Mouse (Mus musculus) embryonic facial prominence, embryonic 11.5 days (tissue): ENCODE results near the gene Myo3b. TPM values are rescaled to one million over a fixed set of nuclear protein-coding genes. Genes with fewer than 3 reads are reported as not detected.
A peak's percentile ranks its signal among the peaks of the same experiment; 100 is the strongest.

ENCODE experiments used
- ATAC-seq: fragments of 200-750 bp; cut with Nextera tagmentation; replicated peaks from 2 replicates; pipeline ENCODE4 v1.8.0; 2017; ENCODE audit warnings: low read depth; ENCODE audit not compliant: insufficient number of reproducible peaks, low FRiP score, low TSS enrichment
- DNase-seq: peaks from one replicate; pipeline ENCODE4 v3.0.0-alpha.2; 2015; ENCODE audit warnings: low spot score
- H3K27ac ChIP-seq: fragments of 300-500 bp; sonication (generic); replicated peaks from 2 replicates; pipeline ENCODE4 v1.5.1; 2014; ENCODE audit warnings: mild to moderate bottlenecking, low read depth, low read length, control low read depth
- H3K27me3 ChIP-seq: fragments of 300-500 bp; sonication (generic); 2 replicates; pipeline ENCODE4 v1.6.1; 2014; ENCODE audit warnings: mild to moderate bottlenecking, low read length, moderate library complexity, mixed read lengths; ENCODE audit not compliant: control insufficient read depth, insufficient read depth
- H3K36me3 ChIP-seq: fragments of 300-500 bp; sonication (generic); replicated peaks from 2 replicates; pipeline ENCODE4 v1.6.1; 2014; ENCODE audit warnings: low read depth, mild to moderate bottlenecking, low read length, moderate library complexity, mixed read lengths; ENCODE audit not compliant: control insufficient read depth, insufficient read depth
- H3K4me1 ChIP-seq: fragments of 300-500 bp; sonication (generic); 2 replicates; pipeline ENCODE4 v1.6.1; 2014; ENCODE audit warnings: low read length, mixed read lengths; ENCODE audit not compliant: control insufficient read depth, insufficient read depth
- H3K4me2 ChIP-seq: fragments of 300-500 bp; sonication (generic); 2 replicates; pipeline ENCODE4 v1.6.1; 2014; ENCODE audit warnings: low read depth, mild to moderate bottlenecking, control low read depth, low read length, moderate library complexity
- H3K4me3 ChIP-seq: fragments of 300-500 bp; sonication (generic); 2 replicates; pipeline ENCODE4 v1.5.1; 2014; ENCODE audit warnings: low read depth, low read length, control low read depth
- H3K9ac ChIP-seq: fragments of 300-500 bp; sonication (generic); replicated peaks from 2 replicates; pipeline ENCODE4 v1.6.1; 2014; ENCODE audit warnings: mild to moderate bottlenecking, control low read depth, low read length
- H3K9me3 ChIP-seq: fragments of 300-500 bp; sonication (generic); replicated peaks from 2 replicates; pipeline ENCODE4 v1.6.1; 2016; ENCODE audit warnings: mild to moderate bottlenecking, low read length, inconsistent platforms, mixed read lengths; ENCODE audit not compliant: control insufficient read depth
- WGBS: fragments of 180-500 bp; shearing (Covaris S2); extraction: QIAGEN DNeasy Blood & Tissue Kit; methylation state at CpG from one replicate; pipeline ENCODE4 v1.1.7; 2014; 5-methylcytosine and 5-hydroxymethylcytosine counted together
- polyA plus RNA-seq: library from polyadenylated mRNA; unstranded; fragments of >200 nt; fragmentation: Nextera tagmentation; extraction: Ambion mirVana; gene quantifications from 2 replicates; pipeline ENCODE4 v1.2.1, GENCODE M21; 2014

Myo3b gene
- polyA plus RNA-seq, 1 experiment from 2014 or later, result 0.07 TPM

DNA sequence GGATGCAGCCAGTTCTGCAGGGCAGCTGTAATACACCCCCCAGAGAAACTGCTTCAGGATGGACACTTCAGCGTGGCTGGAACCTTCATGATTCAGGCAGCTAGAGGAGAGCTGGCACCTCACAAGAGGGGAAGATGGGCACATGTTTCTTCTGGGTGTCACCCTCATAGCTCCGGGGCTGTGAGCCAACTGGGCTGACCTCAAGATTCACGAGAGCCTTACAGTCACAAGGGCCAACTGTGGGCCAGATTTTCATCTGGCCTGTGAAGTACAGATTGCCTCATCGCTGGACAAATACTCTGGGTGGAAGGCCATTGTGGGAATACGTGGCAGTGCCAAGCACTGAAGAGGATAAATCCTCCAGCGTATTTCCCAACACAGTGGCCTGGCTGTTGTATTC, 294.6 kb downstream of the Myo3b start:
- no peak overlapping the region for H3K4me2 ChIP-seq
- no peak overlapping the region for H3K27ac ChIP-seq
- 86% methylated on average over 6 of the region's 6 CpGs for WGBS
- H3K9me3 ChIP-seq, result no peaks in the 10 kb centered on the region
- DNase-seq (no peak), ATAC-seq (no peak)
- no peak overlapping the region for H3K9ac ChIP-seq
- no peaks in the 10 kb centered on the region for H3K36me3 ChIP-seq
- H3K27me3 ChIP-seq, result no peaks in the 10 kb centered on the region
- no peak overlapping the region for H3K4me3 ChIP-seq
- peaks cover 3% of the 10 kb centered on the region; the same call in 1 of the 2 replicates for H3K4me1 ChIP-seq

DNA sequence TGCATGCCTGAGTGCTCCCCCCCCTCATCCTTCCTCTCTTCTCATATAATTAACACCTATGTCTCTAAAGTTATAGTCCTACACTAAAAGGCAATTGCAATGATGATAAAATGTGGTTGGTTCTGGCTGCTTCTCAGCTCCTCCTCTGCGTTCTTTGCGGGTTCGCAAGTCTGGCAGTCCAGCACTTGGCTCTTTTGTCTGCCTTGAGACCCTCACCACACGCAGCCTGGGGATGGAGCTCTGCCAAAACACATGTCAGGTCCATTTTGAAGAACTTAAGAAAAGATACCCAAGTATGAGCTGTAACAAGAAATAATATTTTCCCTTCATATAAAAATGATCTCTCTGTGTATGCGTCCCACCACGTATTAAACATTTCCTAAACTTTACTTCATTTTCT, 297.6 kb downstream of the Myo3b start:
- Histone ChIP-seq H3K4me2 (no peak overlapping the region), H3K4me1 (peaks cover 3% of the 10 kb centered on the region; the same call in 1 of the 2 replicates), H3K9ac (no peak overlapping the region), H3K36me3 (no peaks in the 10 kb centered on the region), H3K27ac (no peak overlapping the region), H3K27me3 (no peaks in the 10 kb centered on the region), H3K9me3 (no peaks in the 10 kb centered on the region), H3K4me3 (no peak overlapping the region)
- ATAC-seq (no peak), DNase-seq (no peak)
- WGBS, result 74% methylated on average over 6 of the region's 6 CpGs

DNA sequence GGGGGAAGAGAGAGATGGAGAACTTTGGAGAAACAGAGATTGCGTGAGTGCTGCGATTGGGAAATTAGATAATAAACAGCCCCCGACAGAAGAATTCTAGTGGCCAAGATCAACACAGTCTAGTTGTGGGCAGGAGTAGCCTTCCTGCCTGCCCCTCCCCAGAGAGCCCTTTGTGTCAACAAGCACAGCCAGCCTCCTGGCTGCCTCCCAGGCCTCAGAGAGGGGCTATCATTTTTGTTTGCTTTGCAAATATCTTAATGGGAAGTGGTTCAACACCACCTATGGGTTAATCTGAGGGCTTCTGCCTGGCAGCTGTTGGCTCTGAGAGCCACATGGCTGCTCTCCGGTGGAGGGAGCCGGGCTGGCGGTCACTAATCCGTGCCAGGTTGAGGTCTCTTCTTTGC, 298.3 kb downstream of the Myo3b start:
- no peaks in the 10 kb centered on the region for H3K36me3 ChIP-seq
- H3K4me1 ChIP-seq, result peaks cover 3% of the 10 kb centered on the region; the same call in 1 of the 2 replicates
- 21% methylated on average over 7 of the region's 7 CpGs for WGBS

DNA sequence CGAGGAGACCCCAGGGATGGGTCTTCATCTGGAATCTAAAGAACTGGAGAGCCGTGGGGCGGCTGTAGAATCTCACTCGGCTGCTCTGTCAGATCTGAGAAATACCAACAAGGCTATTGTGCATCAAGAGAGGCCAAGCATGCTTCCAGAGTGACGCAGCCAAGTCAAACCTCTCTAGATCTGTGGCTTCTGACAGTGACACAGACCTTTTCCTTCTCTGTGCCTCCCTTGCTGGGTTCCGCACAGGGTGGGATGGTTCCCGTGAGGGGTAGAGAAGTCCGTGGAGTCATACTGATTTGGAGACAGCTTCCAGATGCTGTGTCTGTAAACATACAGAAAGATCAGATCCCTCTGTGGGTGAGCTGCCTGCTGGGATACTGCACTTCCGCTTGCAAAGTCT, 298.9 kb downstream of the Myo3b start:
- ATAC-seq, result no peak

More for the DNA sequence above, 298.3 kb downstream of the Myo3b start:
- Histone ChIP-seq H3K4me2 (no peak overlapping the region), H3K27me3 (no peaks in the 10 kb centered on the region), H3K4me3 (no peak overlapping the region), H3K9me3 (no peaks in the 10 kb centered on the region), H3K27ac (no peak overlapping the region), H3K9ac (no peak overlapping the region)
- ATAC-seq (no peak), DNase-seq (peak; percentile 64)

GRCm38 (mm10) chr2:70339061-70339460, 300.1 kb downstream of the Myo3b start:
- Histone ChIP-seq H3K27ac (no peak overlapping the region), H3K9ac (no peak overlapping the region), H3K27me3 (no peaks in the 10 kb centered on the region), H3K4me2 (no peak overlapping the region), H3K9me3 (no peaks in the 10 kb centered on the region), H3K36me3 (no peaks in the 10 kb centered on the region), H3K4me1 (peaks cover 3% of the 10 kb centered on the region; the same call in 1 of the 2 replicates), H3K4me3 (no peak overlapping the region)
- 67% methylated on average over 7 of the region's 7 CpGs for WGBS
- DNase-seq (no peak), ATAC-seq (no peak)

More for the DNA sequence above, 298.9 kb downstream of the Myo3b start:
- Histone ChIP-seq H3K4me1 (peaks cover 3% of the 10 kb centered on the region; the same call in 1 of the 2 replicates), H3K27ac (no peak overlapping the region), H3K4me2 (no peak overlapping the region), H3K9ac (no peak overlapping the region), H3K9me3 (no peaks in the 10 kb centered on the region), H3K36me3 (no peaks in the 10 kb centered on the region), H3K27me3 (no peaks in the 10 kb centered on the region), H3K4me3 (no peak overlapping the region)
- no peak for DNase-seq
- 50% methylated on average over 9 of the region's 9 CpGs for WGBS

GRCm38 (mm10) chr2:70339501-70339900, 300.6 kb downstream of the Myo3b start:
- no peaks in the 10 kb centered on the region for H3K36me3 ChIP-seq
- peaks cover 3% of the 10 kb centered on the region; the same call in 1 of the 2 replicates for H3K4me1 ChIP-seq
- H3K4me2 ChIP-seq, result no peak overlapping the region
- H3K27ac ChIP-seq, result no peak overlapping the region
- WGBS, result 55% methylated on average over 6 of the region's 6 CpGs
- ATAC-seq, result no peak
- no peak overlapping the region for H3K4me3 ChIP-seq
- H3K9ac ChIP-seq, result no peak overlapping the region
- no peaks in the 10 kb centered on the region for H3K9me3 ChIP-seq
- no peak for DNase-seq
- no peaks in the 10 kb centered on the region for H3K27me3 ChIP-seq

DNA sequence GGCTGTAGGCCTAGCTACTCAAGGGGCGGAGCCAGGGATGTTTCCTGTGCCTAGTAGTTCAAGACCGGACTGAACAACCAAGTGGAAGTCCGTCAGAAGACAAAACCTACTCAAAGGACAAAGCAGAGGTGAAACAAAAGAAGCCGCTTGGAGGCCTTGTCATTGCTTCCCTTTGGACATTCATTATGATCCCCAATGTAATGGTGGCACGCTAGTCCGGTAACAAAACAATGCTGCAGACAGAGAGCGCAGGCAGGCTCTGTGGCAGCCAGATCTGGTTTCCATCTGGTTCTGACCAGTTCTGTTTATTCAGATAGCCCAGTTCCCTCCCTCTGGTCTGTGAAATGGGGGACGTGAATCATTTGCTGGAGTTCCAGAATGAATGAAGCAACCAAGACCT, 301.3 kb downstream of the Myo3b start:
- Histone ChIP-seq H3K9me3 (no peaks in the 10 kb centered on the region), H3K4me2 (no peak overlapping the region), H3K9ac (no peak overlapping the region), H3K27ac (no peak overlapping the region), H3K4me3 (no peak overlapping the region), H3K27me3 (no peaks in the 10 kb centered on the region), H3K36me3 (no peaks in the 10 kb centered on the region), H3K4me1 (peaks cover 3% of the 10 kb centered on the region; the same call in 1 of the 2 replicates)
- 93% methylated on average over 8 of the region's 8 CpGs for WGBS
- ATAC-seq (no peak), DNase-seq (no peak)

DNA sequence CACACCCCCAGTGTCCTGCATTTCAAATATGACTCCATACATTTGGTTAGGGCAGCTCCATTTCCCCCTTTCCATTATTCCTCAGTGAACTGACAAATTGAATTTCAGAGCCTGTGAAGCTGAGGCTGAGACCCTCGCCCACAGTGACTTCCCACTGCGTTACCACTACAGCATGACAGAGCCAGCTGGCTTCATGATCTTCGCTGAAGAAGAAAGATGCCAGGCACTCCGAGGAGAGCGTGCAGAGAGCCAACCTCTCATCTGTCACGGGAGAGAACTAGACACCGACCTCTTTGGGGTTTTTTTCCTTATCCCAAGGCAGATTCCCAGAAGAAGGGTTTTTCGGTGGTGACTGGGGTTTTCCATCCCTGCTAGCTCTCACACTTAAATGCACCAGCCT, 306.2 kb downstream of the Myo3b start:
- DNase-seq (no peak), ATAC-seq (no peak)
- Histone ChIP-seq H3K9ac (no peak overlapping the region), H3K4me1 (no peaks in the 10 kb centered on the region), H3K4me2 (no peak overlapping the region), H3K27me3 (no peaks in the 10 kb centered on the region), H3K9me3 (no peaks in the 10 kb centered on the region), H3K36me3 (no peaks in the 10 kb centered on the region), H3K4me3 (no peak overlapping the region), H3K27ac (no peak overlapping the region)
- 74% methylated on average over 8 of the region's 8 CpGs for WGBS
